Mouse (Mus musculus): ENCODE measurements around the gene Nt5dc3. TPM values are rescaled to one million over a fixed set of nuclear protein-coding genes. Genes with fewer than 3 reads are reported as not detected.

Gene Nt5dc3
- total RNA-seq, 4 experiments from 2014 or later = 57.7 to 72.7 (median 64.9) TPM

GRCm38 (mm10) chr10:86814292-86815131, 35.7 kb downstream of the Nt5dc3 start:
- DNase-seq (ENCODE audit: low spot score in 2 of 2) = no peak

GRCm38 (mm10) chr10:86815133-86815532, 36.3 kb downstream of the Nt5dc3 start:
- no peak for DNase-seq (ENCODE audit: low spot score in 2 of 2)

- DNase-seq (ENCODE audit: low spot score in 2 of 2) = no peak
Measured at GRCm38 (mm10) chr10:86819649-86820165, 40.9 kb downstream of the Nt5dc3 start.

- no peak for DNase-seq (ENCODE audit: low spot score in 2 of 2)
Measured at GRCm38 (mm10) chr10:86821014-86821413, 42.2 kb downstream of the Nt5dc3 start.

GRCm38 (mm10) chr10:86824093-86824492, 45.3 kb downstream of the Nt5dc3 start:
- no peak for DNase-seq (ENCODE audit: low spot score in 2 of 2)

- no peak for DNase-seq (ENCODE audit: low spot score in 2 of 2)
Measured at GRCm38 (mm10) chr10:86824871-86825270, 46.1 kb downstream of the Nt5dc3 start.

- DNase-seq (ENCODE audit: low spot score in 2 of 2) = peak; percentile 65 to 81
Measured at GRCm38 (mm10) chr10:86825871-86826522, 47.2 kb downstream of the Nt5dc3 start.

GRCm38 (mm10) chr10:86826929-86827328, 48.1 kb downstream of the Nt5dc3 start:
- DNase-seq (ENCODE audit: low spot score in 2 of 2) = no peak

- no peak for DNase-seq (ENCODE audit: low spot score in 2 of 2)
Measured at GRCm38 (mm10) chr10:86828221-86829135, 49.7 kb downstream of the Nt5dc3 start.

- DNase-seq (ENCODE audit: low spot score in 2 of 2) = no peak
Measured at GRCm38 (mm10) chr10:86829515-86829914, 50.7 kb downstream of the Nt5dc3 start.

GRCm38 (mm10) chr10:86836784-86837183, 58.0 kb downstream of the Nt5dc3 start:
- no peak for DNase-seq (ENCODE audit: low spot score in 2 of 2)

GRCm38 (mm10) chr10:86838827-86839226, 60.0 kb downstream of the Nt5dc3 start:
- DNase-seq (ENCODE audit: low spot score in 2 of 2) = no peak

GRCm38 (mm10) chr10:86842659-86843058, 63.9 kb downstream of the Nt5dc3 start:
- no peak for DNase-seq (ENCODE audit: low spot score in 2 of 2)

- no peak for DNase-seq (ENCODE audit: low spot score in 2 of 2)
Measured at GRCm38 (mm10) chr10:86846926-86847467, 68.2 kb downstream of the Nt5dc3 start.

GRCm38 (mm10) chr10:86849087-86849486, 70.3 kb downstream of the Nt5dc3 start:
- no peak for DNase-seq (ENCODE audit: low spot score in 2 of 2)

GRCm38 (mm10) chr10:86849508-86849907, 70.7 kb downstream of the Nt5dc3 start:
- no peak for DNase-seq (ENCODE audit: low spot score in 2 of 2)

GRCm38 (mm10) chr10:86852160-86852559, 73.4 kb downstream of the Nt5dc3 start:
- DNase-seq (ENCODE audit: low spot score in 2 of 2) = no peak

GRCm38 (mm10) chr10:86853433-86853832, 74.6 kb downstream of the Nt5dc3 start:
- DNase-seq (ENCODE audit: low spot score in 2 of 2) = no peak

- DNase-seq (ENCODE audit: low spot score in 2 of 2) = no peak
Measured at GRCm38 (mm10) chr10:86860396-86860795, 81.6 kb downstream of the Nt5dc3 start.

- no peak for DNase-seq (ENCODE audit: low spot score in 2 of 2)
Measured at GRCm38 (mm10) chr10:86862496-86862895, 83.7 kb downstream of the Nt5dc3 start.

- DNase-seq (ENCODE audit: low spot score in 2 of 2) = no peak
Measured at GRCm38 (mm10) chr10:86863429-86863828, 84.6 kb downstream of the Nt5dc3 start.
